Mouse (Mus musculus) left cerebral cortex, adult 18-20 months (tissue): ENCODE results near the gene Cep164. TPM values are rescaled to one million over a fixed set of nuclear protein-coding genes. Genes with fewer than 3 reads are reported as not detected.

Experiments
- total RNA-seq, 2 experiments: library from RNA; stranded (reverse); gene quantifications; 2 replicates each; pipeline ENCODE4 v1.2.3; 2021

The Cep164 gene
- total RNA-seq, 2 experiments from 2014 or later = 12.1 to 13.4 TPM

Other genes starting within 250 kb of the Cep164 start
- gene Bace1, start 9.9 kb upstream of the Cep164 start, total RNA-seq = 10 to 100 TPM; 79.2 to 88.8 TPM
- 10 to 100 TPM; 21.3 to 21.6 TPM for gene Pcsk7, start 77.8 kb upstream of the Cep164 start, total RNA-seq
- 10 to 100 TPM; 74.5 to 76.5 TPM for gene Rnf214, start 78.2 kb upstream of the Cep164 start, total RNA-seq
- 1 to 10 TPM; 8.5 to 9.9 TPM for gene Tagln, start 107.4 kb upstream of the Cep164 start, total RNA-seq
- 10 to 100 TPM; 78.5 to 80.9 TPM for gene Sidt2, start 126.6 kb upstream of the Cep164 start, total RNA-seq
- gene Pafah1b2, start 184.0 kb upstream of the Cep164 start, total RNA-seq = 100 to 1,000 TPM; 216 to 221 TPM
- gene Sik3, start 184.1 kb upstream of the Cep164 start, total RNA-seq = 100 to 1,000 TPM; 112 to 132 TPM